10 mouse cellular contexts compared by ENCODE assay signal in genomic region chr9:31129956-31130355, GRCm38 (mm10). TPM values are rescaled to one million over a fixed set of nuclear protein-coding genes. Genes with fewer than 3 reads are reported as not detected.
DNase-seq lines count a peak whose midpoint lies in the region; ATAC-seq and TF ChIP-seq lines count a peak whose summit lies in the region.
"Had no signal": no experiment of that assay in that cellular context is flagged by ENCODE, and none has a peak within 500 bp of the region (broad histone marks: within the 10 kb centered on the region; RNA-seq: fewer than 3 reads in every experiment).

No protein-coding gene starts in this region.

- no peak overlapping the region for H3K9ac ChIP-seq in neural tube, embryonic 12.5 days
- no peak overlapping the region for H3K9ac ChIP-seq in limb, embryonic 14.5 days (ENCODE audit: low read depth, low read length, severe bottlenecking)
- H3K9ac ChIP-seq in stomach, embryonic 15.5 days = no peak overlapping the region
- H3K9ac ChIP-seq in forebrain, embryonic 13.5 days = no peak overlapping the region

- peak; percentile 88 for DNase-seq in heart, adult 11 months
- DNase-seq in heart, postnatal 4 days = no peak
- DNase-seq in neural tube, embryonic 10.5 days (ENCODE audit: extremely low spot score, low spot score) = no peak
- no peak for DNase-seq in limb, embryonic 14.5 days (ENCODE audit: low spot score)
- DNase-seq in adipocyte (ENCODE audit: low spot score) = no peak
- DNase-seq: cerebellum, postnatal 25 days; layer of hippocampus, postnatal 36 days had no signal

- H3K4me2 ChIP-seq in neural tube, embryonic 12.5 days (replicated peaks) = no peak overlapping the region
- H3K4me2 ChIP-seq in limb, embryonic 14.5 days (replicated peaks; ENCODE audit: low read depth, low read length, severe bottlenecking) = peak overlapping the region; percentile 93; the same call in 1 of the 2 replicates
- peak overlapping the region; percentile 88 for H3K4me2 ChIP-seq in stomach, embryonic 15.5 days
- H3K4me2 ChIP-seq in forebrain, embryonic 13.5 days = no peak overlapping the region

- H3K9me3 ChIP-seq in neural tube, embryonic 12.5 days = no peaks in the 10 kb centered on the region
- no peaks in the 10 kb centered on the region for H3K9me3 ChIP-seq in limb, embryonic 14.5 days (ENCODE audit: control insufficient read depth, low read length)
- H3K9me3 ChIP-seq in stomach, embryonic 15.5 days = no peaks in the 10 kb centered on the region
- H3K9me3 ChIP-seq in forebrain, embryonic 13.5 days (replicated peaks) = no peaks in the 10 kb centered on the region

- H3K27me3 ChIP-seq in neural tube, embryonic 12.5 days (replicated peaks) = peaks cover 60% of the 10 kb centered on the region
- H3K27me3 ChIP-seq in limb, embryonic 14.5 days (ENCODE audit: control insufficient read depth, insufficient read depth, low read length) = peaks cover 46% of the 10 kb centered on the region
- H3K27me3 ChIP-seq in stomach, embryonic 15.5 days (replicated peaks) = peaks cover 14% of the 10 kb centered on the region
- H3K27me3 ChIP-seq in forebrain, embryonic 13.5 days = peaks cover 67% of the 10 kb centered on the region

- TF ChIP-seq POLR2A in limb, embryonic 14.5 days (IDR thresholded peaks at IDR 0.05; ENCODE audit: borderline replicate concordance, extremely low read depth, insufficient read depth, insufficient read length) = no peak

- no peak for ATAC-seq in neural tube, embryonic 12.5 days (ENCODE audit: low FRiP score, low read depth)
- no peak for ATAC-seq in limb, embryonic 14.5 days (ENCODE audit: low FRiP score, low read depth)
- no peak for ATAC-seq in stomach, embryonic 15.5 days (ENCODE audit: insufficient read depth, low FRiP score, low read depth)
- no peak for ATAC-seq in forebrain, embryonic 13.5 days

- 50% methylated on average over 8 of the region's 8 CpGs for WGBS in neural tube, embryonic 12.5 days
- WGBS in limb, embryonic 14.5 days = 57% methylated on average over 8 of the region's 8 CpGs
- 39% methylated on average over 8 of the region's 8 CpGs for WGBS in stomach, embryonic 15.5 days
- WGBS in forebrain, embryonic 13.5 days = 72% methylated on average over 8 of the region's 8 CpGs

- peak overlapping the region; percentile 15; the same call in 1 of the 2 replicates for H3K4me3 ChIP-seq in neural tube, embryonic 12.5 days
- H3K4me3 ChIP-seq in limb, embryonic 14.5 days (replicated peaks; ENCODE audit: low read length) = no peak overlapping the region; the same call in 1 of the 2 replicates
- H3K4me3 ChIP-seq in stomach, embryonic 15.5 days (replicated peaks) = peak overlapping the region; percentile 58
- no peak overlapping the region for H3K4me3 ChIP-seq in forebrain, embryonic 13.5 days

- peaks cover 15% of the 10 kb centered on the region for H3K4me1 ChIP-seq in neural tube, embryonic 12.5 days
- H3K4me1 ChIP-seq in limb, embryonic 14.5 days (ENCODE audit: control insufficient read depth, insufficient read depth, low read length) = peaks cover 13% of the 10 kb centered on the region
- 0 out of 2 replicates have a peak, but pooled peaks cover 11% of the 10 kb centered on the region for H3K4me1 ChIP-seq in stomach, embryonic 15.5 days
- peaks cover 16% of the 10 kb centered on the region for H3K4me1 ChIP-seq in forebrain, embryonic 13.5 days

- no peaks in the 10 kb centered on the region for H3K36me3 ChIP-seq in neural tube, embryonic 12.5 days
- no peaks in the 10 kb centered on the region for H3K36me3 ChIP-seq in limb, embryonic 14.5 days (ENCODE audit: control insufficient read depth, insufficient read depth, low read length)
- H3K36me3 ChIP-seq in stomach, embryonic 15.5 days = no peaks in the 10 kb centered on the region
- H3K36me3 ChIP-seq in forebrain, embryonic 13.5 days (ENCODE audit: poor library complexity, severe bottlenecking) = no peaks in the 10 kb centered on the region

- H3K27ac ChIP-seq in neural tube, embryonic 12.5 days = no peak overlapping the region
- H3K27ac ChIP-seq in limb, embryonic 14.5 days (replicated peaks; ENCODE audit: low read depth, low read length) = no peak overlapping the region
- 0 out of 2 replicates have a peak overlapping the region, but pooled peaks have one; percentile 64 for H3K27ac ChIP-seq in stomach, embryonic 15.5 days
- no peak overlapping the region for H3K27ac ChIP-seq in forebrain, embryonic 13.5 days

RNA-seq across cellular contexts. Expression of gene St14, which starts 1.7 kb away (rescaled TPM):
- under 1 TPM; 0.52 to 0.65 TPM for total RNA-seq in heart, postnatal 4 days (2021)
- 1.3 and 1.4 TPM in 2 replicates for polyA plus RNA-seq in neural tube, embryonic 12.5 days (2016; fragmentation: Nextera tagmentation; extraction: Ambion mirVana)
- polyA plus RNA-seq in limb, embryonic 14.5 days (2012; rRNA removed) = 7.8 and 8.4 TPM in 2 replicates
- polyA plus RNA-seq in limb, embryonic 14.5 days (2014; fragmentation: Nextera tagmentation; extraction: Ambion mirVana) = 11.4 and 12.3 TPM in 2 replicates
- polyA plus RNA-seq in stomach, embryonic 15.5 days (2015; fragmentation: Nextera tagmentation; extraction: Ambion mirVana) = 61.4 and 71.8 TPM in 2 replicates
- polyA plus RNA-seq in forebrain, embryonic 13.5 days (2015; fragmentation: Nextera tagmentation; extraction: Ambion mirVana) = 0.09 and 0.21 TPM in 2 replicates

Comparison
In these comparisons a context has a peak if more than half of its experiments do, and no peak if none do; other contexts are left out.
1. H3K4me2 ChIP-seq: peak in limb, embryonic 14.5 days (single experiment) and stomach, embryonic 15.5 days (single experiment); none in neural tube, embryonic 12.5 days (single experiment) and forebrain, embryonic 13.5 days (single experiment).
2. H3K4me3 ChIP-seq: peak in neural tube, embryonic 12.5 days (single experiment) and stomach, embryonic 15.5 days (single experiment); none in limb, embryonic 14.5 days (single experiment) and forebrain, embryonic 13.5 days (single experiment).